Mouse (Mus musculus): ENCODE measurements around the gene Gdpd5. TPM values are rescaled to one million over a fixed set of nuclear protein-coding genes. Genes with fewer than 3 reads are reported as not detected.

Gene Gdpd5
- polyA plus RNA-seq, 1 experiment from 2014 or later: 43.8 TPM

DNA sequence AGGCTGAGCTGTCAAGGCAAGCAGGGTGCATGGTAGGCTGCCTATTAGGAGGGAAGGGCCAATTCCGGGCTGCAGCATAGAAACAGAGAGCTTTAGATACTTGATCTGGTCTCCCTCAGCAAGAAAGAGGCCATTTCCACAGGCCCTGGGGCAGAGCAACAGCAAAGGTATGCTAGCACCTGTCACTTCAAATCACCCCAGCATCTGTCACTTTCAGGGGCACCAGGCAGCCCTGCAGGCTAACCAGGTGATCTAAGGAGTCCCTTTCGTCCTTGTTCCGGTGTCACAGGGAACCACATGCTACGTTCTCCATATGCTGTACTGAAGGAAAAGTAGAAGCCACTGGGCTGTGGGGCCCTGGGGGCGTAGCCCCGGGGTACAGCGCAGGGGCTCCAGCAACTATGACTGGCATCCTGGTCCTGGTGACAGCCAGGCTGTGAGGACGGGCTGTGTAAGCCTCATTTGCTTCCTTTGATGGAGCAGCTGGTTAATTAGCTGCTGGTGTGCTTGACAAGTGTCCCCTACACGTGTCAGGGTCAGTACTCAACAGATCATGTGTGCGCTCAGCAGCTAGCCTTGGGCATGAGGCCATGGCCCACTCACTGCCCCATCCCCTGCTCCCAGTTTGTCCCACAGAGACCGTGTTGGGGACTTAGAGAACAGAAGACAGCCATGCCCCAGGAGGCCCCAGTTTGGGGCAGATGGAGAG is 14.8 kb downstream of the Gdpd5 start:
- H3K9ac ChIP-seq: no peak overlapping the region
- H3K4me1 ChIP-seq: peaks cover 22% of the 10 kb centered on the region
- peaks cover 41% of the 10 kb centered on the region for H3K36me3 ChIP-seq
- H3K4me2 ChIP-seq (replicated peaks): no peak overlapping the region
- H3K4me3 ChIP-seq: no peak overlapping the region
- 59% methylated on average over 11 of the region's 11 CpGs for WGBS
- no peaks in the 10 kb centered on the region for H3K9me3 ChIP-seq (replicated peaks)
- ATAC-seq (ENCODE audit: low FRiP score): no peak
- no peaks in the 10 kb centered on the region for H3K27me3 ChIP-seq
- H3K27ac ChIP-seq: peak overlapping the region; percentile 6; the same call in 1 of the 2 replicates

- H3K36me3 ChIP-seq: peaks cover 34% of the 10 kb centered on the region
Measured at GRCm38 (mm10) chr7:99396994-99397659, 15.9 kb downstream of the Gdpd5 start.

GRCm38 (mm10) chr7:99401373-99401772 is 20.2 kb downstream of the Gdpd5 start:
- ATAC-seq (ENCODE audit: low FRiP score): no peak
- WGBS: 76% methylated on average over 8 of the region's 8 CpGs
- peaks cover 25% of the 10 kb centered on the region for H3K36me3 ChIP-seq
- H3K27me3 ChIP-seq: no peaks in the 10 kb centered on the region
- H3K4me2 ChIP-seq (replicated peaks): no peak overlapping the region
- peaks cover 21% of the 10 kb centered on the region for H3K4me1 ChIP-seq
- H3K27ac ChIP-seq: no peak overlapping the region
- no peaks in the 10 kb centered on the region for H3K9me3 ChIP-seq (replicated peaks)
- no peak overlapping the region for H3K9ac ChIP-seq
- H3K4me3 ChIP-seq: no peak overlapping the region

More at GRCm38 (mm10) chr7:99396994-99397659, 15.9 kb downstream of the Gdpd5 start:
- Histone ChIP-seq H3K4me3 (no peak overlapping the region), H3K27me3 (no peaks in the 10 kb centered on the region), H3K4me1 (peaks cover 24% of the 10 kb centered on the region), H3K9ac (no peak overlapping the region), H3K9me3 (replicated peaks) (no peaks in the 10 kb centered on the region), H3K27ac (no peak overlapping the region), H3K4me2 (replicated peaks) (no peak overlapping the region)
- no peak for ATAC-seq (ENCODE audit: low FRiP score)
- 75% methylated on average over 11 of the region's 11 CpGs for WGBS

- no peaks in the 10 kb centered on the region for H3K9me3 ChIP-seq (replicated peaks)
- H3K27me3 ChIP-seq: no peaks in the 10 kb centered on the region
- peaks cover 11% of the 10 kb centered on the region for H3K4me1 ChIP-seq
- no peak overlapping the region for H3K27ac ChIP-seq
- no peak for ATAC-seq (ENCODE audit: low FRiP score)
- 78% methylated on average over 6 of the region's 6 CpGs for WGBS
- no peak overlapping the region for H3K4me3 ChIP-seq
- H3K4me2 ChIP-seq (replicated peaks): no peak overlapping the region
- H3K9ac ChIP-seq: no peak overlapping the region
- H3K36me3 ChIP-seq: peaks cover 27% of the 10 kb centered on the region
Measured at GRCm38 (mm10) chr7:99402477-99402876, 21.3 kb downstream of the Gdpd5 start.

DNA sequence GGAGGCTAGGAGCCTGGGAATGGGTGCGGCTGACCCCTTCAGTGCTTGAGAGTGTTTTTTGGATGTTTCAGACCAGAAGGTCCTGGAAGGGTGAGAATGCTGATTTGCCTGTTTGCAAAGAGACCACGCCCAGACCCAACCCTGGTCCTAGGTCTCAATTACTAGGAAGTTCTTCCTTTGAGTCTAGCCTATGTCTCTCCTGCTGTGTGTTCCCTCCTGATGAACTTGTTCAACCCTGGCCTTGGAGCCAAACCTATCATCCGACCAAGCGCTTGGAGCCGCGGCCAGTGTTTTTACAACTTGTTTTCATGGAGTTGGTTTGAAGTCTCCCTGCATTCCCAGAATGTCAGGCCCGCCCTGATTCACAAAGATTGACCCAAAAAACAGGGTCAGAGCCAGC is 22.0 kb downstream of the Gdpd5 start:
- Histone ChIP-seq H3K9ac (no peak overlapping the region), H3K27me3 (no peaks in the 10 kb centered on the region), H3K9me3 (replicated peaks) (no peaks in the 10 kb centered on the region), H3K27ac (no peak overlapping the region), H3K4me3 (no peak overlapping the region), H3K4me2 (replicated peaks) (no peak overlapping the region), H3K36me3 (peaks cover 25% of the 10 kb centered on the region), H3K4me1 (peaks cover 10% of the 10 kb centered on the region)
- ATAC-seq (ENCODE audit: low FRiP score): no peak
- 80% methylated on average over 7 of the region's 7 CpGs for WGBS

GRCm38 (mm10) chr7:99404031-99404735 is 23.0 kb downstream of the Gdpd5 start:
- peaks cover 10% of the 10 kb centered on the region for H3K4me1 ChIP-seq
- H3K27ac ChIP-seq: no peak overlapping the region
- no peaks in the 10 kb centered on the region for H3K27me3 ChIP-seq
- no peak overlapping the region for H3K4me3 ChIP-seq
- H3K4me2 ChIP-seq (replicated peaks): no peak overlapping the region
- H3K36me3 ChIP-seq: peaks cover 17% of the 10 kb centered on the region
- H3K9me3 ChIP-seq (replicated peaks): no peaks in the 10 kb centered on the region
- no peak for ATAC-seq (ENCODE audit: low FRiP score)
- whole genome bisulfite sequencing: 75% methylated on average over 12 of the region's 12 CpGs
- H3K9ac ChIP-seq: no peak overlapping the region

DNA sequence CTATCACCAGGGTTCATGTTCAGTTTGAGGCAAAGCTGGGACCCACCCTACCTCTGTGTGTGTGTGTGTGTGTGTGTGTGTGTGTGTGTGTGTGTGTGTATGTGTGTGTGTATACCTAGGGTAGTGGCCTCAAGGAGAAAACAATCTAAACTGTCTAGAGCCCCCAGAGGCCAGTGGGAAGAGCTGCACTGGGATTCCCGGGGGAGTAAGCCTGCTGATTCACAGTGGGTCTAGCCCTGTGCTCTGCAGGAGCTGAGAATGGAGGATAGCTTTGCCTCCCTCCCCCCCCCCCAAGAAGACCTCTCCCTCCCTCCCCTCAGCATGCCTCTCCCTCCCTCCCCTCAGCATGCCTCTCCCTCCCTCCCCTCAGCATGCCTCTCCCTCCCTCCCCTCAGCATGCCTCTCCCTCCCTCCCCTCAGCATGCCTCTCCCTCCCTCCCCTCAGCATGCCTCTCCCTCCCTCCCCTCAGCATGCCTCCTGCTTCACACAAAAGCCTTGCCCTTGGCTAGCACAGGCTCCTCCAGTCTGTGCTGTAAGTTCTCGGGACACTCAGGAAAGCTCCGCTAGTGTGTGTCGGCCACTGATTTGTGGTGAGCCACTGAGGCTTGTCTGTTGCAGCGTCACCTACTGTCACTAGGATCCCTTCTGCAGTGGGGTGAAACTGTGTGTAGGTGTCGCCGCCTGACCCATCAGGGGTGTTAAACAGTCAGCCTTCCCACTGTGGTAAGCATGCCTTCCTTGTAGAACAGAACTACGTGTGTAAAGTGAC is 24.4 kb downstream of the Gdpd5 start:
- no peak for ATAC-seq (ENCODE audit: low FRiP score)
- 23% methylated on average over 8 of the region's 8 CpGs for WGBS
- Histone ChIP-seq H3K4me3 (no peak overlapping the region), H3K9ac (no peak overlapping the region), H3K27me3 (no peaks in the 10 kb centered on the region), H3K36me3 (peaks cover 13% of the 10 kb centered on the region), H3K4me1 (peaks cover 17% of the 10 kb centered on the region), H3K27ac (no peak overlapping the region), H3K4me2 (replicated peaks) (no peak overlapping the region), H3K9me3 (replicated peaks) (no peaks in the 10 kb centered on the region)

GRCm38 (mm10) chr7:99407598-99407997 is 26.4 kb downstream of the Gdpd5 start:
- Histone ChIP-seq H3K4me1 (peaks cover 19% of the 10 kb centered on the region), H3K9me3 (replicated peaks) (no peaks in the 10 kb centered on the region), H3K27ac (no peak overlapping the region), H3K9ac (no peak overlapping the region), H3K36me3 (peaks cover 27% of the 10 kb centered on the region), H3K4me3 (no peak overlapping the region), H3K27me3 (no peaks in the 10 kb centered on the region), H3K4me2 (replicated peaks) (no peak overlapping the region)
- 83% methylated on average over 2 of the region's 2 CpGs for WGBS
- no peak for ATAC-seq (ENCODE audit: low FRiP score)

DNA sequence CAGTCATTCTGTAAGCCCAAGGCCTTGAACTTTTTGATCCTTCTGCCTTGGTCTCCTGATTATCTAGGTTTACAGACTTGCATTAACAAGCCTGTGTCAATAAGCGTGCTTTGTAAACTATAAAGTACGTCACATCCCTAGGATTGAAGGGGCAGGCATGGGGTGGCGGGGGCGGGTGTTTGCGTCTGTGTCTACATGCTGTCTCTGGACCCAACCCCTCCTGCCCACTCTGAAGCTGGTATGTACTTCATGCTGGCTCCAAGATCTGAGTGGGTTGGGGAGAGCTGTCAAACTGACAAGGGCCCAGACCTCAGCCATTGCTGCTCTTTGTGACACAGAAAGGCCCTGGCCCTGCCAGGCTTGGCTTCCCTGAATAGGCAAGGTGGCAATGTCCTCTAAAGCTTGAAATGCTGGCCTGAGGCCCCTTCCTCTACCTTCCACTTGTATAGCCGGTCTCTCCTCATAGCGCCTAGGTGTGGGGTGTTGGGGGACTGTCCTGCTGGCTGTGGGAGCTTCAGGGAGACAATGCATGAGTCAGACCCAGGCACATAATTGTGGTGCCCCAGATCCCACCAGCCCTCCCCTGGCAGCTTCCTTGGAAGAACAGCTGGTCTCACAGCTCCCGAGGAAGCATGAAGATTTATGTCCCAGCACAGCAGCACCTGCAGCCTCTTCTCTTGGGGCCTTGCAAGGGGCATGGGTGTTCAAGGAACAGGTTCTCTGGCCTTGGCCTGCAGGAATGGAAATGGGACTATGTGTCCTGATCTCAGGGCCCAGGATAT is 28.4 kb downstream of the Gdpd5 start:
- WGBS: 73% methylated on average over 8 of the region's 8 CpGs
- H3K36me3 ChIP-seq: peaks cover 37% of the 10 kb centered on the region
- peaks cover 19% of the 10 kb centered on the region for H3K4me1 ChIP-seq

DNA sequence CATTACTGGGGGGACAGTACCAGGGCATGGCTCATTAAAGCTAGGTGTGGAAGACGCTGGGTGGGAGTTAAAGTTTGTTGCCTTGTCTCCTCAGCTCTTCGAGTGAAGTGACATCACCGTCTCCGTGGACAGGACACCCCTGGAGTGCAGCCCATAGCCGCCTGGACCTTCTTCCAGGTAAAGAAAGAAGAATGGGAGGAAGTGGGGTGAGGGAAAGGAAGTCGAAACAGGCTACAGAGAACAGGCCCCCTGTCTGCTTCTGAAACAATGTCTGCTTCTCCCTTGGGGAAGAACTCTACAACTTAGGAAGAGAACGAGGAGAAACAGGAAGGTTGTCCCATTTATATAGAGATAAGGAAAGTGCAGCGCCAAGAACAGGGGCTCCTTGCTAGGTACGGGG is 29.1 kb downstream of the Gdpd5 start:
- WGBS: 78% methylated on average over 9 of the region's 9 CpGs
- Histone ChIP-seq H3K27ac (no peak overlapping the region), H3K4me1 (peaks cover 19% of the 10 kb centered on the region), H3K36me3 (peaks cover 37% of the 10 kb centered on the region), H3K9me3 (replicated peaks) (no peaks in the 10 kb centered on the region), H3K4me2 (replicated peaks) (no peak overlapping the region), H3K4me3 (no peak overlapping the region), H3K27me3 (no peaks in the 10 kb centered on the region), H3K9ac (no peak overlapping the region)
- ATAC-seq (ENCODE audit: low FRiP score): no peak

More for the DNA sequence above, 28.4 kb downstream of the Gdpd5 start:
- H3K4me2 ChIP-seq (replicated peaks): no peak overlapping the region
- no peak for ATAC-seq (ENCODE audit: low FRiP score)
- H3K9me3 ChIP-seq (replicated peaks): no peaks in the 10 kb centered on the region
- no peaks in the 10 kb centered on the region for H3K27me3 ChIP-seq
- H3K9ac ChIP-seq: no peak overlapping the region
- H3K4me3 ChIP-seq: no peak overlapping the region
- 0 out of 2 replicates have a peak overlapping the region, but pooled peaks have one; percentile 13 for H3K27ac ChIP-seq

DNA sequence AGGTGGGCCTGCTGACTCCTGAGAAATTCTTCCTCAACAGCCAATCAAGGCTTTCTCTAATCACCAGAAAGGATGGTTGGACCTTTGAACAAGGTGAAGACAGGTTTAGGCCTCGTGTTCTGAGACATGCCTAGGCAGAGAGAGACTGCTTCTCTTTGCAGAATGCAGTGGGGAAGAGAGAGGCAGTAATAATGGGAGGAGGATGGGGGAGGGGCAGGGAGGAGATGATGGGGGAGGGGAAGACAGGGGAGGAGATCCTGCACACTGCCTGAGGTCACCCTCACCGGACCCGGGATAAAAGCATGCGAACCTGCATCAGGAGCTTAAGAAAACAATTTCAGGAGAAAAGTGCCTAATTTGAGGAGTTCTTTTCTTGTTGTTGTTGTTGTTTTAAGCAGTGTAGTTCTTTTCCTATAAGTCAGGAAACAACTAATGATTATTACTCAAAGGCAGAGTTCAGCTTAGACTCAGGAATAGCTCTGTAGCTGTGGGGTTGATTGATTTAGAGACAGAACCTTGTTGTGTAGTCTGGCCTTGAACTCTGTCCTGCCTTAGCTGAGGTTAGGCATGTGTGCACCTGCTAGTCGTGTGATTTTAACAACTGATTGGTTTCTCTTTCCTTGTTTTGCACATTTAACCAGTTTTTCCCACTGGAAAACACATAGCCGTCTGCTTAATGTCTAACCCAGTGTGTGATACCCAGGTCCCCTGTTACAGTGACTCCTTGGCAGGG is 30.0 kb downstream of the Gdpd5 start:
- no peak overlapping the region for H3K27ac ChIP-seq
- H3K9ac ChIP-seq: no peak overlapping the region
- no peak overlapping the region for H3K4me3 ChIP-seq
- H3K4me1 ChIP-seq: peaks cover 15% of the 10 kb centered on the region
- no peak overlapping the region for H3K4me2 ChIP-seq (replicated peaks)
- ATAC-seq (ENCODE audit: low FRiP score): no peak
- WGBS: 51% methylated on average over 6 of the region's 6 CpGs
- H3K36me3 ChIP-seq: peaks cover 37% of the 10 kb centered on the region
- H3K27me3 ChIP-seq: no peaks in the 10 kb centered on the region
- no peaks in the 10 kb centered on the region for H3K9me3 ChIP-seq (replicated peaks)
